Mouse (Mus musculus): Measurements from ENCODE around the gene Med14. TPM values are rescaled to one million over a fixed set of nuclear protein-coding genes. Genes with fewer than 3 reads are reported as not detected.
A peak's percentile ranks its signal among the peaks of the same experiment; 100 is the strongest.

The Med14 gene
- total and polyA plus RNA-seq, 3 experiments = 10.3 to 18.3 (median 15.0) TPM

DNA sequence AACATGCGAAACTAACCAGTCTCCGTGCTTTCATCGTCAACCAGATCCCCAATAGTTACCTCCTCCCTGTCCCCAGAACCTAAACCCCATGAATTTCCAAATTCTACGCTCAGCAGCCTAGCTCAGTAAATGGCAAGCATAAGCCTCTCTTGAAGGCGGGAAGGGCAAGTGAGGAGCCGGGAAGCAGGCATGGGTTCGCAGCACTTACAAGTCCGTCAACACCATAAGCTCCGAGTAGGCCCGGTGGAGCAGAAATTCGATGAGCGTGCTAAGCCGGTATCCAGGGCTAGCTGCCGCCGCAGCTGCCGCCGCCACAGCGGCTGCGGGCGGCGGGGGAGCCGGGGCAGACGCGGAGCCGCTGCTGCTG lies 631 bp downstream of the Med14 start:
- H3K9ac ChIP-seq (ENCODE audit: insufficient read depth, low read depth) = peak overlapping the region; percentile 72
- peak overlapping the region; percentile 7; the same call in 1 of the 2 replicates for H3K4me2 ChIP-seq (ENCODE audit: insufficient read depth, low read depth, poor library complexity, severe bottlenecking)
- peak overlapping the region; percentile 64 to 82 (median 66) for H3K4me3 ChIP-seq (replicated peaks in 1 of 3; ENCODE audit: low read depth in 2 of 3, low read length in 2 of 3, poor library complexity in 1 of 3)
- peaks cover 35% of the 10 kb centered on the region for H3K79me2 ChIP-seq (replicated peaks; ENCODE audit: control insufficient read depth, extremely low read depth, insufficient read depth, poor library complexity, severe bottlenecking)
- in situ Hi-C loops (cut with MboI; ENCODE audit: low pct_ligation_motif_present, low pct_unique_long_range_greater_than_20kb, low sequenced_read_pairs) = no loop called here
- DNase-seq (ENCODE audit: extremely low read depth) = no peak
- H3K27ac ChIP-seq (ENCODE audit: insufficient read depth, low read depth) = peak overlapping the region; percentile 89
- H3K27me3 ChIP-seq (replicated peaks) = no peaks in the 10 kb centered on the region
- no peaks in the 10 kb centered on the region for H3K36me3 ChIP-seq (replicated peaks in 1 of 2; ENCODE audit: control insufficient read depth in 1 of 2, insufficient read depth in 1 of 2, low read length in 1 of 2)
- no peaks in the 10 kb centered on the region for H3K9me3 ChIP-seq (replicated peaks; ENCODE audit: low read length)
- dilution Hi-C loops (cut with MboI; ENCODE audit: extremely low pct_ligation_motif_present, extremely low pct_unique_long_range_greater_than_20kb, low sequenced_read_pairs) = no loop called here
- TF ChIP-seq MXI1 (IDR thresholded peaks at IDR 0.05; ENCODE audit: low read depth, low read length) (0 out of 2 replicates have a peak, but pooled peaks have one; percentile 11), NRF1 (IDR thresholded peaks at IDR 0.05; ENCODE audit: low read depth, low read length) (no peak)
- peaks cover 0 to 4% of the 10 kb centered on the region in 2 experiments; a peak in 1 of 4 replicates for H3K4me1 ChIP-seq (ENCODE audit: control insufficient read depth in 1 of 2, insufficient read depth in 2 of 2)

GRCm38 (mm10) chrX:12760501-12760900 lies 1.4 kb downstream of the Med14 start:
- Histone ChIP-seq H3K4me3 (replicated peaks in 1 of 3; ENCODE audit: low read depth in 2 of 3, low read length in 2 of 3, poor library complexity in 1 of 3) (peak overlapping the region; percentile 57 to 66 (median 64)), H3K27ac (ENCODE audit: insufficient read depth, low read depth) (no peak overlapping the region), H3K79me2 (replicated peaks; ENCODE audit: control insufficient read depth, extremely low read depth, insufficient read depth, poor library complexity, severe bottlenecking) (peaks cover 35% of the 10 kb centered on the region), H3K4me1 (ENCODE audit: control insufficient read depth in 1 of 2, insufficient read depth in 2 of 2) (peaks cover 0 to 4% of the 10 kb centered on the region in 2 experiments; a peak in 1 of 4 replicates), H3K4me2 (ENCODE audit: insufficient read depth, low read depth, poor library complexity, severe bottlenecking) (peak overlapping the region; percentile 67), H3K27me3 (replicated peaks) (no peaks in the 10 kb centered on the region), H3K9me3 (replicated peaks; ENCODE audit: low read length) (no peaks in the 10 kb centered on the region), H3K9ac (ENCODE audit: insufficient read depth, low read depth) (peak overlapping the region; percentile 72; the same call in 1 of the 2 replicates), H3K36me3 (replicated peaks in 1 of 2; ENCODE audit: control insufficient read depth in 1 of 2, insufficient read depth in 1 of 2, low read length in 1 of 2) (no peaks in the 10 kb centered on the region)
- DNase-seq (ENCODE audit: extremely low read depth) = no peak
- TF ChIP-seq E2F4 (IDR thresholded peaks at IDR 0.05; ENCODE audit: insufficient replicate concordance, low read depth, low read length) (no peak), JUN (IDR thresholded peaks at IDR 0.05; ENCODE audit: insufficient read depth, low read depth, low read length) (no peak), TCF12 (IDR thresholded peaks at IDR 0.05; ENCODE audit: low read depth, low read length) (no peak), CHD2 (IDR thresholded peaks at IDR 0.05; ENCODE audit: low read length) (no peak), ZKSCAN1 (IDR thresholded peaks at IDR 0.05; ENCODE audit: borderline replicate concordance, low read depth, low read length) (no peak), MAX (IDR thresholded peaks at IDR 0.05; ENCODE audit: low read length) (no peak), MYC (IDR thresholded peaks at IDR 0.05; ENCODE audit: low read depth, low read length) (no peak), CHD1 (IDR thresholded peaks at IDR 0.05; ENCODE audit: low read depth, low read length) (no peak), ZMIZ1 (IDR thresholded peaks at IDR 0.05; ENCODE audit: low read depth, low read length) (no peak), NELFE (IDR thresholded peaks at IDR 0.05; ENCODE audit: low read depth, low read length) (no peak), ZNF384 (IDR thresholded peaks at IDR 0.05; ENCODE audit: low read depth, low read length) (no peak), BHLHE40 (IDR thresholded peaks at IDR 0.05; ENCODE audit: low read depth, low read length) (no peak), NRF1 (IDR thresholded peaks at IDR 0.05; ENCODE audit: low read depth, low read length) (no peak), SMC3 (IDR thresholded peaks at IDR 0.05; ENCODE audit: low read depth, low read length) (no peak), ELF1 (IDR thresholded peaks at IDR 0.05; ENCODE audit: low read depth, low read length) (no peak), EP300 (IDR thresholded peaks at IDR 0.05; ENCODE audit: low read length) (no peak), USF1 (IDR thresholded peaks at IDR 0.05; ENCODE audit: low read depth, low read length) (no peak), PAX5 (IDR thresholded peaks at IDR 0.05; ENCODE audit: low read length) (no peak), CTCF (conservative IDR thresholded peaks at IDR 0.05 in 1 of 2, IDR thresholded peaks at IDR 0.05 in 1 of 2; ENCODE audit: low read depth in 2 of 2, low read length in 2 of 2) (no peak), POLR2AphosphoS2 (IDR thresholded peaks at IDR 0.05; ENCODE audit: low read depth, low read length) (no peak)
- in situ Hi-C loops (cut with MboI; ENCODE audit: low pct_ligation_motif_present, low pct_unique_long_range_greater_than_20kb, low sequenced_read_pairs) (no loop called here), dilution Hi-C loops (cut with MboI; ENCODE audit: extremely low pct_ligation_motif_present, extremely low pct_unique_long_range_greater_than_20kb, low sequenced_read_pairs) (no loop called here)
